Mouse (Mus musculus) midbrain, embryonic 12.5 days (tissue): ENCODE results near the gene Dnal4. TPM values are rescaled to one million over a fixed set of nuclear protein-coding genes. Genes with fewer than 3 reads are reported as not detected.
"Not testable (repeated sequence)": the region's sequence is repeated elsewhere in the genome, so short reads cannot be mapped to it uniquely, and the experiment has no call there.

Experiments
- ATAC-seq: fragments of 200-750 bp; cut with Nextera tagmentation; 2 replicates; pipeline ENCODE4 v1.8.0; 2017; ENCODE audit warnings: low read depth, moderate TSS enrichment, moderate library complexity; ENCODE audit not compliant: low FRiP score
- H3K27ac ChIP-seq: fragments of 300-500 bp; sonication (generic); replicated peaks from 2 replicates; pipeline ENCODE4 v1.5.1; 2016; ENCODE audit warnings: mild to moderate bottlenecking
- H3K27me3 ChIP-seq: fragments of 300-500 bp; sonication (generic); 2 replicates; pipeline ENCODE4 v1.6.1; 2016; ENCODE audit warnings: mild to moderate bottlenecking
- H3K36me3 ChIP-seq: fragments of 300-500 bp; sonication (generic); 2 replicates; pipeline ENCODE4 v1.6.1; 2016
- H3K4me1 ChIP-seq: fragments of 300-500 bp; sonication (generic); 2 replicates; pipeline ENCODE4 v1.6.1; 2016
- H3K4me2 ChIP-seq: fragments of 300-500 bp; sonication (generic); replicated peaks from 2 replicates; pipeline ENCODE4 v1.6.1; 2016; ENCODE audit warnings: mild to moderate bottlenecking, moderate library complexity
- H3K4me3 ChIP-seq: fragments of 300-500 bp; sonication (generic); 2 replicates; pipeline ENCODE4 v1.5.1; 2016; ENCODE audit warnings: mild to moderate bottlenecking
- H3K9ac ChIP-seq: fragments of 300-500 bp; sonication (generic); replicated peaks from 2 replicates; pipeline ENCODE4 v1.6.1; 2016; ENCODE audit warnings: mild to moderate bottlenecking, moderate library complexity
- H3K9me3 ChIP-seq: fragments of 300-500 bp; sonication (generic); 2 replicates; pipeline ENCODE4 v1.6.1; 2016; ENCODE audit warnings: mild to moderate bottlenecking
- WGBS: fragments of 180-500 bp; shearing (Covaris S2); methylation state at CpG from one replicate; pipeline ENCODE4 v1.1.7; 2016; 5-methylcytosine and 5-hydroxymethylcytosine counted together
- polyA plus RNA-seq: library from polyadenylated mRNA; unstranded; fragments of >200 nt; fragmentation: Nextera tagmentation; extraction: Ambion mirVana; gene quantifications from 2 replicates; pipeline ENCODE4 v1.2.1, GENCODE M21; 2016

Gene Dnal4
- 72.4 and 77.9 TPM in 2 replicates for polyA plus RNA-seq

GRCm38 (mm10) chr15:79777749-79778148, at the start of gene Dnal4:
TSS of gene Dnal4 (minus strand) at chr15:79777849.
- Histone ChIP-seq H3K36me3 (no peaks in the 10 kb centered on the region), H3K27ac (no peak within 1 kb of the TSS), H3K4me3 (no peak within 1 kb of the TSS), H3K4me2 (no peak within 1 kb of the TSS), H3K27me3 (peaks cover 14% of the 10 kb centered on the region), H3K9me3 (no peaks in the 10 kb centered on the region), H3K4me1 (peaks cover 19% of the 10 kb centered on the region), H3K9ac (no peak within 1 kb of the TSS)
- ATAC-seq, result no peak

GRCm38 (mm10) chr15:79827061-79827777, 49.6 kb upstream of the Dnal4 start:
- Histone ChIP-seq H3K4me2 (no peak overlapping the region), H3K9me3 (no peaks in the 10 kb centered on the region), H3K27me3 (no peaks in the 10 kb centered on the region), H3K27ac (no peak overlapping the region), H3K9ac (no peak overlapping the region), H3K36me3 (peaks cover 64% of the 10 kb centered on the region), H3K4me1 (peaks cover 73% of the 10 kb centered on the region), H3K4me3 (no peak overlapping the region)
- no peak for ATAC-seq
- 90% methylated on average over 14 of the region's 14 CpGs for WGBS

- Histone ChIP-seq H3K27me3 (no peaks in the 10 kb centered on the region), H3K4me2 (no peak overlapping the region), H3K4me3 (no peak overlapping the region), H3K27ac (no peak overlapping the region), H3K9me3 (no peaks in the 10 kb centered on the region), H3K9ac (0 out of 2 replicates have a peak overlapping the region, but pooled peaks have one; percentile 20), H3K4me1 (peaks cover 65% of the 10 kb centered on the region), H3K36me3 (peaks cover 59% of the 10 kb centered on the region)
- 90% methylated on average over 9 of the region's 9 CpGs for WGBS
- ATAC-seq, result no peak
Observed at GRCm38 (mm10) chr15:79826221-79826935, 48.7 kb upstream of the Dnal4 start.

DNA sequence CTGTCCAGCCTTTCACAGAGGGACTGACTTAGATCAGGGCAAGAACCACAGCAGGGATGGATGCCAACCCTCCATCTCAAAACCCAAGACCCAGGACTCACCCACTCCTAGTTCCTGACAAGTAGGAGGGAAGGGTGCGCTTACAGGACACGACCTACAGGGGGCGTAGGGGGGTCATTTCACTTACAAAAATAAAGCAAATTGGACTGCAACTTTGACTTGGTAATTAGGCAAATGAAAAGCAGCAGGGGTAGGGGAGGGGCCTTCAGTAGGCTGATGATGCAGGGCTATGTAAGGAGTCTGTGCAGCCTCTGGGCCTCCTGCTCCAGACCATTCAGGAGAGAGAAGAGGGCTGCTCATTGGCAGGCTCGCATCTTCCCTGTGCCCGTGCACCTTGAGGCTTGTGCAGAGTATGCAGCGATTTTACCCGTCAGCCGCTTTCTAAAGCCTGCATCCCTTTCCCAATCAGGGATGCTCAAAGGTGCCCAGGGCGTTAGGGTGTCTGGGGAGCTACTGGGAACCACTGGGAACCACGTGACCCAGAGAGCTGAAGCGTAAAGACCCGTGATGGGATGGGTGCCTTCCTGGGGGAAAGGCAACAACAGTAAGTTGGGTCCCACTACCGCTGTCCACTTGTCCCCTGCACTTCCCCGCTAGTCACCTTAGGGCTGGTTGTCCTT, 47.6 kb upstream of the Dnal4 start:
- H3K36me3 ChIP-seq, result peaks cover 56% of the 10 kb centered on the region
- peaks cover 61% of the 10 kb centered on the region for H3K4me1 ChIP-seq
- no peak overlapping the region for H3K4me2 ChIP-seq
- 66% methylated on average over 14 of the region's 14 CpGs for WGBS
- no peak overlapping the region for H3K9ac ChIP-seq
- ATAC-seq, result no peak
- H3K9me3 ChIP-seq, result no peaks in the 10 kb centered on the region
- no peak overlapping the region for H3K27ac ChIP-seq
- H3K27me3 ChIP-seq, result no peaks in the 10 kb centered on the region
- H3K4me3 ChIP-seq, result no peak overlapping the region

DNA sequence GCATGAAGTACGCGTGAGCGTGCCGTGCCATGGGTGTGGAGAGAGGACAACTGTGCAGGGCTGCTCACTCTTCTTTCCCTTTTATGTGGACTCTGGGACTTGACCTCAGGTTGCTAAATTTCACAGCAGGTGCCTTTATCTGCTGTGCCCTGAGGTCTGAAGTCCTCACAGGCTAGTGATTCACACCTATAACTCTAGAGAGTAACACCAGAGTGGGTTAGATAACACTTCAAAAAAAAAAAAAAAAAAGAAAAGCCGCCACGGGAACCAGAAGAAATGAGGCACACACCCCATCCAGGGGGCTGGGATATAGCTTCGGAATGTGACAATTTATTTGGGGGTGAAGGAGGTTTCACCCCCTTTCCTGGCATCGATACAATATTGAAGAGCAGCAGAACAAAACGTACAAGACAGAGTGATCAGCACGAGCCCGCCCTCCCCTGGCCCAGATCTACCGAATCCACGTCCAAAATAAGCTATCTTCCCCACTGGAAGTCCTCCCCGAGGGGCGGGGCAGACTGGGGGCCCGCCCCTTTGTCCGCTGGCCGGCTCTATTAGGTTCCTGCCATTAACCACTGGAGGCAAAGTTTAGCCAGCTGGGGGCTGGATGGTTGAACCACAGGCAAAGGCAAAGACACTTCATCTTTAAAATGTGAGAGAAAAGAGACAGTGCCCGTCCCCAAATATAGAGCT, 46.1 kb upstream of the Dnal4 start:
- Histone ChIP-seq H3K4me1 (peaks cover 45% of the 10 kb centered on the region), H3K4me2 (no peak overlapping the region), H3K9me3 (no peaks in the 10 kb centered on the region), H3K27me3 (no peaks in the 10 kb centered on the region), H3K4me3 (no peak overlapping the region), H3K36me3 (peaks cover 52% of the 10 kb centered on the region), H3K27ac (0 out of 2 replicates have a peak overlapping the region, but pooled peaks have one; percentile 6), H3K9ac (no peak overlapping the region)
- 75% methylated on average over 19 of the region's 19 CpGs for WGBS
- no peak for ATAC-seq

- Histone ChIP-seq H3K27ac (no peak overlapping the region), H3K9ac (no peak overlapping the region), H3K36me3 (peaks cover 40% of the 10 kb centered on the region), H3K4me2 (no peak overlapping the region), H3K4me1 (peaks cover 33% of the 10 kb centered on the region), H3K4me3 (no peak overlapping the region), H3K9me3 (0 out of 2 replicates have a peak, but pooled peaks cover 5% of the 10 kb centered on the region), H3K27me3 (no peaks in the 10 kb centered on the region)
- ATAC-seq, result no peak
- WGBS, result 76% methylated on average over 13 of the region's 13 CpGs
Observed at GRCm38 (mm10) chr15:79822265-79823199, 44.9 kb upstream of the Dnal4 start.

DNA sequence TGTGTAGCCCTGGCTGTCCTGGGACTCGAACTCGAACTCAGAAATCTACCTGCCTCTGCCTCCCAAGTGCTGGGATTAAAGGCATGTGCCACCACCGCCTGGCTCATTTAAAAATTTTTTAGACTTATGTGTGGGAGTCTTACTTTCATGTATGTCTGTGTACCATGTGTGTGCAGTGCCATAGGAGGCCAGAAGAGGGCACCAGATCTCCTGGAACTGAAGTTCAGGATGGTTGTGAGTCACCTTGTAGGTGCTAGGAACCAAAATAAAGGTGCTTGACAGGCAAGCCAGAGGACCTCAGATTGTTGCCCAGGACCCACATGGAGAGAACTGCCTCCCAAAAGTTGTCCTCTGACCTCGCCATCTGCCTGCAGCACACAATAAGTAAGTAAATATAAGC, 40.7 kb upstream of the Dnal4 start:
- 88% methylated on average over 4 of the region's 4 CpGs for WGBS
- H3K9ac ChIP-seq, result no peak overlapping the region
- H3K4me3 ChIP-seq, result no peak overlapping the region
- ATAC-seq, result no peak
- 0 out of 2 replicates have a peak, but pooled peaks cover 5% of the 10 kb centered on the region for H3K9me3 ChIP-seq
- peaks cover 15% of the 10 kb centered on the region for H3K4me1 ChIP-seq
- H3K27ac ChIP-seq, result no peak overlapping the region
- H3K27me3 ChIP-seq, result 0 out of 2 replicates have a peak, but pooled peaks cover 9% of the 10 kb centered on the region
- H3K4me2 ChIP-seq, result no peak overlapping the region
- peaks cover 11% of the 10 kb centered on the region for H3K36me3 ChIP-seq

DNA sequence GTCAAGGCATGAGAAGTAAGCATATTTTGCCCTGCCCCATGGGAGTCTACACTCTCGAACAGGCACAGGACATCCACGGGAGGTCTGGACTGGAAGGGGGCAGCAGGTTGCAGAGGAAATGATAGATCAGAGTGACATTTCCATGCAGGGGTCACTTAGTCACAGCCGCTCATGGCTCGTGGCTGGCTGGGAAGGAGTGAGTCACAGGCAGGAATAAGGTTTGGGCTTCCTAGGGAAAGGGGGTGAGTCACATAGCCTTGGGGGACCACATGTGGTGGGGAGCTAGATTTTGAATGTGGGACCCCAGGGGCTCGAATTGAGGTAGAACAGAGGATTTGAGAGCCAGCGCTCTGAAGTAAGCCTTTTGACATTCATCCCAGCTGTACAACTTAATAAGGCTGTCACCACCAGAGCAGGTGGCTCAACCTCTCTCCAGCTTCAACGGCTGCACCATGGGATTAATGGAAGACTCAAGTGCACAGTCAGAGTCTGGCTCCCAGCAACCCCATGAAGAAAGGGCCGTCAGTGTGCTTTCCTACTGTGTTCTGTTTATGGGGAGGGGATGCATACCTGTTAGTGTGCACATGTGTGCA, 36.1 kb upstream of the Dnal4 start:
- 43% methylated on average over 8 of the region's 8 CpGs for WGBS
- Histone ChIP-seq H3K9ac (no peak overlapping the region), H3K27ac (no peak overlapping the region), H3K4me3 (no peak overlapping the region), H3K4me2 (no peak overlapping the region), H3K4me1 (peaks cover 11% of the 10 kb centered on the region; the same call in 1 of the 2 replicates), H3K36me3 (no peaks in the 10 kb centered on the region), H3K9me3 (0 out of 2 replicates have a peak, but pooled peaks cover 5% of the 10 kb centered on the region), H3K27me3 (peaks cover 43% of the 10 kb centered on the region)
- no peak for ATAC-seq

DNA sequence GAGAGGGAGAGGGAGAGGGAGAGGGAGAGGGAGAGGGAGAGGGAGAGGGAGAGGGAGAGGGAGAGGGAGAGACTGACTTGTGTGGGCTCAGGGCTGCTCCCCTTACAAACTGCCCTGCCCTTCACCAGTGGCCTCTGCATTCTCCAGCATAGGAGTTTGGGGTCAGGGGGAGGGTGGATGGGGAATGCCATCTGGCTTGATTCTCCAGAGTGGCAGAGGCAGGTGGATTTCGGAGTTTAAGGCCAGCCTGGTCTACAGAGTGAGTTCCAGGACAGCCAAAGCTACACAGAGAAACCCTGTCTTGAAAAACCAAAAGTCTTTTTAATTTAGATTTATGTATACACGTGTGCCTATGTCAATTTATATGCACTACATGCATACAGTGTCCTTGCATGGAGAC, 35.2 kb upstream of the Dnal4 start:
- Histone ChIP-seq H3K4me1 (peaks cover 11% of the 10 kb centered on the region; the same call in 1 of the 2 replicates), H3K27me3 (peaks cover 47% of the 10 kb centered on the region)
- 62% methylated on average over 2 of the region's 2 CpGs for WGBS
- H3K9me3 ChIP-seq, H3K4me3 ChIP-seq, H3K9ac ChIP-seq, H3K4me2 ChIP-seq, ATAC-seq, H3K36me3 ChIP-seq, H3K27ac ChIP-seq: not testable (repeated sequence)

DNA sequence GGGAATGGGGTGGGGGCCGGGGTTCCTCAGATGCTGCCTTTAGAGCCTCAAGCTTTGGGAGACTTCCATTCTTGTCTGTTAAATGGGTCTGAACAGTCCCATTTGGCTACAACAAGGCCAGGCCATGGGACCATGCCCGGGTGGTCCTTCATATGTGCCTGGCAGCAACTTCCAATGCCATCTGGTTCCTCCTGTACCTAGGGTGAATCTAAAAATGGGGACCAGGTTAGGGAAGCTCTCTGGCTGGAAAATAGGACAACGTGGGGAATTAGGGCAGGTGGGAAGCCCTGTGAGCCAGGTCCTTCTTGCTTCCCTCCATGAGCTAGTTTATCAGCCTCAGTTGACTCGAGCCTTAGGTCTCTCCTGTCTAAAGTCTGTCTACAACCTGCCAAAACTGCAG, 33.3 kb upstream of the Dnal4 start:
- Histone ChIP-seq H3K4me3 (no peak overlapping the region), H3K27ac (no peak overlapping the region), H3K36me3 (no peaks in the 10 kb centered on the region), H3K9ac (no peak overlapping the region), H3K4me2 (no peak overlapping the region), H3K4me1 (peaks cover 11% of the 10 kb centered on the region; the same call in 1 of the 2 replicates), H3K9me3 (no peaks in the 10 kb centered on the region), H3K27me3 (peaks cover 65% of the 10 kb centered on the region)
- no peak for ATAC-seq
- WGBS, result 70% methylated on average over 4 of the region's 4 CpGs
